Mouse (Mus musculus) effector memory CD4-positive, alpha-beta T cell, adult 7 months (primary cell): ENCODE results near the gene Stx16. TPM values are rescaled to one million over a fixed set of nuclear protein-coding genes. Genes with fewer than 3 reads are reported as not detected.

Experiments
- polyA plus RNA-seq: library from polyadenylated mRNA; unstranded; fragments of 100-300 nt; shearing (Covaris generic); gene quantifications from one replicate; pipeline ENCODE4 v1.2.1, GENCODE M21; 2017

Gene Stx16
- 20.3 TPM for polyA plus RNA-seq

GRCm38 (mm10) chr2:174075673-174076432 is at the start of gene Stx16:
Stx16 (plus strand) TSS chr2:174076308.

GRCm38 (mm10) chr2:174109991-174110782 is 34.1 kb downstream of the Stx16 start, which contains the start of gene Npepl1:
Npepl1 (plus strand) TSS chr2:174110349.

Other genes starting within 250 kb of the Stx16 start
- gene Npepl1, start 34.0 kb downstream of the Stx16 start, polyA plus RNA-seq: 94.5 TPM
- gene Gnas, start 208.0 kb downstream of the Stx16 start, polyA plus RNA-seq: 618 TPM